Comparison of ENCODE assay signal across 29 mouse cellular contexts in genomic region chr2:126668621-126669252, GRCm38 (mm10). TPM values are rescaled to one million over a fixed set of nuclear protein-coding genes. Genes with fewer than 3 reads are reported as not detected.
A peak's percentile ranks its signal among the peaks of the same experiment; 100 is the strongest.
DNase-seq lines count a peak whose midpoint lies in the region; ATAC-seq and TF ChIP-seq lines count a peak whose summit lies in the region.
"Had no signal": no experiment of that assay in that cellular context is flagged by ENCODE, and none has a peak within 500 bp of the region (broad histone marks: within the 10 kb centered on the region; RNA-seq: fewer than 3 reads in every experiment).

No protein-coding gene starts in this region.

- peak; percentile 86 for ATAC-seq in intestine, embryonic 15.5 days
- ATAC-seq: forebrain, embryonic 14.5 days; midbrain, embryonic 13.5 days; Patski had no signal

- peaks cover 12% of the 10 kb centered on the region for H3K4me1 ChIP-seq in kidney, adult 2 months (ENCODE audit: control insufficient read depth, insufficient read depth, low read length)
- peaks cover 22% of the 10 kb centered on the region for H3K4me1 ChIP-seq in liver, adult 2 months (ENCODE audit: control insufficient read depth, insufficient read depth, low read length)
- H3K4me1 ChIP-seq in intestine, embryonic 15.5 days (replicated peaks) = no peaks in the 10 kb centered on the region; the same call in 1 of the 2 replicates

- 0 out of 2 replicates have a peak, but pooled peaks have one; percentile 0 for TF ChIP-seq CTCF in kidney, adult 2 months (conservative IDR thresholded peaks at IDR 0.05; ENCODE audit: insufficient read depth, insufficient read length, low read depth, low read length)
- no peak for TF ChIP-seq CTCF in liver, adult 2 months (IDR thresholded peaks at IDR 0.05; ENCODE audit: low read depth, low read length)

- H3K36me3 ChIP-seq in kidney, adult 2 months (ENCODE audit: control insufficient read depth, insufficient read depth, low read length) = no peaks in the 10 kb centered on the region
- no peaks in the 10 kb centered on the region for H3K36me3 ChIP-seq in liver, adult 2 months (ENCODE audit: control insufficient read depth, insufficient read depth, low read length)
- no peaks in the 10 kb centered on the region; the same call in 1 of the 2 replicates for H3K36me3 ChIP-seq in intestine, embryonic 15.5 days
- H3K36me3 ChIP-seq: heart, embryonic 10.5 days; heart, embryonic 15.5 days; midbrain, embryonic 13.5 days had no signal

- no peaks in the 10 kb centered on the region for H3K27me3 ChIP-seq in kidney, adult 2 months (replicated peaks; ENCODE audit: control insufficient read depth, insufficient read depth, low read length)
- no peaks in the 10 kb centered on the region for H3K27me3 ChIP-seq in liver, adult 2 months (ENCODE audit: control insufficient read depth, insufficient read depth, low read length)
- no peaks in the 10 kb centered on the region for H3K27me3 ChIP-seq in intestine, embryonic 15.5 days (replicated peaks)
- H3K27me3 ChIP-seq: heart, embryonic 15.5 days; limb, embryonic 12.5 days; midbrain, embryonic 13.5 days; Patski had no signal

- WGBS in kidney, adult 2 months = 67% methylated on average over 5 of the region's 5 CpGs
- WGBS in liver, adult 2 months = 42% methylated on average over 5 of the region's 5 CpGs
- WGBS in intestine, embryonic 15.5 days = 81% methylated on average over 5 of the region's 5 CpGs
- 57% methylated on average over 5 of the region's 5 CpGs for WGBS in large intestine, adult 2 months

- DNase-seq in kidney, adult 2 months = peak; percentile 86
- DNase-seq in kidney, postnatal 10 days = no peak
- DNase-seq in liver, adult 2 months (ENCODE audit: extremely low read depth, low read depth, low spot score) = peak; percentile 94
- DNase-seq in liver = no peak
- peak; percentile 42 for DNase-seq in large intestine, adult 2 months (ENCODE audit: low read depth, low spot score)
- DNase-seq in cerebellum, postnatal 4 days (ENCODE audit: low spot score in 2 of 2) = no peak
- DNase-seq in heart, adult 18-20 months = no peak
- DNase-seq: adrenal gland, postnatal 10 days; cerebellum, adult 8-10 months; cerebellum, postnatal 25 days; gastrocnemius, postnatal 14 days; heart, postnatal 36 days; lung, postnatal 36 days; right cerebral cortex, postnatal 25 days; spleen, adult 18-20 months; thymus, adult 18-20 months; thymus, postnatal 25 days had no signal

- H3K4me3 ChIP-seq in kidney, adult 2 months (ENCODE audit: insufficient read depth, low read depth, low read length) = no peak overlapping the region
- H3K4me3 ChIP-seq in liver, adult 2 months (ENCODE audit: insufficient read depth, low read depth, low read length) = no peak overlapping the region
- H3K4me3 ChIP-seq in intestine, embryonic 15.5 days (replicated peaks) = no peak overlapping the region
- H3K4me3 ChIP-seq: heart, embryonic 10.5 days; heart, embryonic 15.5 days; layer of hippocampus, adult 2 months; left cerebral cortex, adult 2 months; limb, embryonic 12.5 days; midbrain, embryonic 13.5 days had no signal

- H3K27ac ChIP-seq in kidney, adult 2 months (ENCODE audit: insufficient read depth, low read depth, low read length) = peak overlapping the region; percentile 97
- H3K27ac ChIP-seq in liver, adult 2 months (replicated peaks; ENCODE audit: insufficient read depth, low read depth, low read length) = peak overlapping the region; percentile 90
- peak overlapping the region; percentile 18 for H3K27ac ChIP-seq in intestine, embryonic 15.5 days
- H3K27ac ChIP-seq: heart, embryonic 10.5 days; heart, embryonic 15.5 days; hindbrain, embryonic 14.5 days; layer of hippocampus, adult 2 months; left cerebral cortex, adult 2 months; limb, embryonic 12.5 days; liver, embryonic 14.5 days; midbrain, embryonic 13.5 days had no signal

- H3K79me2 ChIP-seq in liver, adult 2 months (ENCODE audit: control insufficient read depth, insufficient read depth, low read length) = peaks cover 25% of the 10 kb centered on the region; the same call in 1 of the 2 replicates

- no peaks in the 10 kb centered on the region for H3K9me3 ChIP-seq in intestine, embryonic 15.5 days
- H3K9me3 ChIP-seq: G1E; heart, embryonic 10.5 days; heart, embryonic 15.5 days; limb, embryonic 12.5 days; midbrain, embryonic 13.5 days had no signal

- peak overlapping the region; percentile 4; the same call in 1 of the 2 replicates for H3K9ac ChIP-seq in liver, adult 2 months (ENCODE audit: low read depth, low read length)
- no peak overlapping the region for H3K9ac ChIP-seq in intestine, embryonic 15.5 days
- H3K9ac ChIP-seq: heart, embryonic 15.5 days; hindbrain, embryonic 14.5 days; limb, embryonic 12.5 days; liver, embryonic 14.5 days; midbrain, embryonic 13.5 days had no signal

- H3K4me2 ChIP-seq in intestine, embryonic 15.5 days (replicated peaks) = no peak overlapping the region
- H3K4me2 ChIP-seq: heart, embryonic 15.5 days; hindbrain, embryonic 14.5 days; limb, embryonic 12.5 days; midbrain, embryonic 13.5 days had no signal

- TF ChIP-seq POLR2A in kidney, adult 2 months (IDR thresholded peaks at IDR 0.05; ENCODE audit: low read depth, low read length) = no peak
- no peak for TF ChIP-seq POLR2A in liver, adult 2 months (IDR thresholded peaks at IDR 0.05; ENCODE audit: extremely low read depth, insufficient read depth, low read length)

RNA-seq across cellular contexts. Expression of gene Gabpb1, which starts 7.4 kb away (rescaled TPM):
- 11.1 and 11.2 TPM in 2 replicates for polyA plus RNA-seq in kidney, adult 2 months (2012; rRNA removed)
- total RNA-seq in liver, adult 2 months (2014; rRNA removed) = 4.8 and 5.5 TPM in 2 replicates
- 4.5 and 5.5 TPM in 2 replicates for polyA plus RNA-seq in liver, adult 2 months (2012; rRNA removed)
- polyA plus RNA-seq in intestine, embryonic 15.5 days (2015; fragmentation: Nextera tagmentation; extraction: Ambion mirVana) = 36.3 and 39.6 TPM in 2 replicates
- polyA plus RNA-seq in large intestine, adult 2 months (2012; rRNA removed) = 9.2 and 9.8 TPM in 2 replicates
- 10 to 100 TPM in 1 of 2 experiments, 1 to 10 TPM in 1; 8.8 to 10.0 TPM for total RNA-seq in heart, adult 18-20 months (2021)

RNA-seq across cellular contexts. Expression of gene Usp8, which starts 38.4 kb away (rescaled TPM):
- polyA plus RNA-seq in kidney, adult 2 months (2012; rRNA removed) = 30.2 and 31.2 TPM in 2 replicates
- 23.4 and 26.1 TPM in 2 replicates for total RNA-seq in liver, adult 2 months (2014; rRNA removed)
- 12.2 and 12.5 TPM in 2 replicates for polyA plus RNA-seq in liver, adult 2 months (2012; rRNA removed)
- polyA plus RNA-seq in intestine, embryonic 15.5 days (2015; fragmentation: Nextera tagmentation; extraction: Ambion mirVana) = 35.9 and 36.9 TPM in 2 replicates
- polyA plus RNA-seq in large intestine, adult 2 months (2012; rRNA removed) = 8.6 and 15.9 TPM in 2 replicates
- total RNA-seq in heart, adult 18-20 months (2021) = 10 to 100 TPM; 27.3 to 29.9 TPM

RNA-seq across cellular contexts. Expression of gene Hdc, which starts 49.6 kb away (rescaled TPM):
- polyA plus RNA-seq in kidney, adult 2 months (2012; rRNA removed) = 8.1 and 11.7 TPM in 2 replicates
- 1.1 and 1.8 TPM in 2 replicates for total RNA-seq in liver, adult 2 months (2014; rRNA removed)
- polyA plus RNA-seq in liver, adult 2 months (2012; rRNA removed) = 0.97 and 1.7 TPM in 2 replicates
- polyA plus RNA-seq in intestine, embryonic 15.5 days (2015; fragmentation: Nextera tagmentation; extraction: Ambion mirVana) = 3.0 TPM in 2 replicates
- 1.1 and 1.6 TPM in 2 replicates for polyA plus RNA-seq in large intestine, adult 2 months (2012; rRNA removed)
- 1 to 10 TPM; 1.5 to 2.2 TPM for total RNA-seq in heart, adult 18-20 months (2021)

Comparison
In these comparisons a context has a peak if more than half of its experiments do, and no peak if none do; other contexts are left out.
1. DNase-seq: peak in kidney, adult 2 months (single experiment), liver, adult 2 months (single experiment) and large intestine, adult 2 months (single experiment); none in kidney, postnatal 10 days (single experiment), liver (single experiment), cerebellum, postnatal 4 days (0 of 2) and heart, adult 18-20 months (0 of 2).
2. H3K27ac ChIP-seq: peak in every context shown above with its lines; median percentile 97 in kidney, adult 2 months; 90 in liver, adult 2 months; 18 in intestine, embryonic 15.5 days.